ENCODE assay signal across 9 mouse cellular contexts in the genomic region with DNA sequence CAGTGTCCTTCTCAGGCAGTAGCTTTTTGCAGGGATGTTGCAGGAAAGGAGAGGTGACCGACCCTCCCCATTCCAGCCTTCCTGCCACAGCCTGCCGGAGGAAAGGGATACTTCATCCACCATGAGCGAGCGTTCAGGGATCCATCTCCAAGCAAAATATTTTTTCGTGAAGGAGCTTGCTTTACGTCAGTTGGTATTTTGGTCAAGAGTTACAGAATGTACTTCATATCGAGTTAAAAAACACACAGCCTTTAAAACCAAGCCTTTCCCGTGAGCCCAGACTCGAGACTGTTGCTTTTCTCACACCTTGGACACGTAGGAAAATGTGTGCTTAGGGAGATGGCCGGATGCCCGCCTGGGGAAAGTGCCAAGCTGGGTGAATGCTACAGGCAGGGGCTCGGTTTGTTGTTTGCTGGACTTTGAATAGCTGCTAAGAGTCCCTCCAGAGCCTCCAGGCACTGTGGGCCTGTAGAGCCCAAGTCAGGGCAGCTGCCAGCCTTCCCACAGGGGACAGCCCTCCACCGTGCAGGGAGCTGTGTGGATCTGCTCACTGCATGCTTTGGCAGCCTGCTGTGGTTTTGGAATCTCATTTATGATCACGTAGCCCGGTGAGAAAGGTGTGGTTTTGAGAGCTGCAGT. TPM values are rescaled to one million over a fixed set of nuclear protein-coding genes. Genes with fewer than 3 reads are reported as not detected.
DNase-seq lines count a peak whose midpoint lies in the region; ATAC-seq and TF ChIP-seq lines count a peak whose summit lies in the region.
"Had no signal": no experiment of that assay in that cellular context is flagged by ENCODE, and none has a peak within 500 bp of the region (broad histone marks: within the 10 kb centered on the region; RNA-seq: fewer than 3 reads in every experiment).

No protein-coding gene starts in this region.

- H3K4me1 ChIP-seq in ES-Bruce4 (ENCODE audit: control insufficient read depth, insufficient read depth, low read length), result peaks cover 8% of the 10 kb centered on the region
- H3K4me1 ChIP-seq in brown adipose tissue, adult 24 weeks (ENCODE audit: control insufficient read depth, insufficient read depth, insufficient read length, low read length), result peaks cover 19% of the 10 kb centered on the region
- no peaks in the 10 kb centered on the region; the same call in 1 of the 2 replicates for H3K4me1 ChIP-seq in midbrain, embryonic 14.5 days (ENCODE audit: control insufficient read depth, insufficient read depth, low read length)

- peak; percentile 63; the same call in 1 of the 2 replicates for ATAC-seq in midbrain, embryonic 14.5 days (ENCODE audit: low FRiP score, low TSS enrichment)
- no peak for ATAC-seq in megakaryocyte-erythroid progenitor cell, adult 5-6 weeks (replicated peaks; ENCODE audit: low FRiP score, low TSS enrichment, poor library complexity, severe bottlenecking)

- WGBS in midbrain, embryonic 14.5 days, result 71% methylated on average over 16 of the region's 16 CpGs

- no peak for TF ChIP-seq POLR2A in ES-Bruce4 (IDR thresholded peaks at IDR 0.05; ENCODE audit: insufficient read depth, low read length)

- DNase-seq in frontal cortex, postnatal 14 days (ENCODE audit: low spot score in 2 of 2), result peak; percentile 77 to 79
- DNase-seq in heart, postnatal 4 days, result peak; percentile 96
- DNase-seq in layer of hippocampus, postnatal 14 days (ENCODE audit: low spot score in 2 of 2), result peak; percentile 80 to 92
- peak; percentile 71 for DNase-seq in midbrain, embryonic 14.5 days
- peak; percentile 70 for DNase-seq in testis, postnatal 14 days (ENCODE audit: low spot score)

- no peak for TF ChIP-seq CTCF in ES-Bruce4 (IDR thresholded peaks at IDR 0.05; ENCODE audit: low read depth, low read length)

- peak overlapping the region; percentile 18; the same call in 1 of the 2 replicates for H3K27ac ChIP-seq in ES-Bruce4 (ENCODE audit: insufficient read depth, low read length)
- H3K27ac ChIP-seq in brown adipose tissue, adult 24 weeks (replicated peaks; ENCODE audit: low read depth, low read length), result peak overlapping the region; percentile 15; the same call in 1 of the 2 replicates
- peak overlapping the region; percentile 50 for H3K27ac ChIP-seq in midbrain, embryonic 14.5 days (replicated peaks; ENCODE audit: low read depth, low read length)

- no peaks in the 10 kb centered on the region for H3K9me3 ChIP-seq in ES-Bruce4 (replicated peaks; ENCODE audit: control insufficient read depth, insufficient read depth, low read length, poor library complexity, severe bottlenecking)
- no peaks in the 10 kb centered on the region for H3K9me3 ChIP-seq in midbrain, embryonic 14.5 days (ENCODE audit: control insufficient read depth, low read length)

- no peak for TF ChIP-seq EP300 in ES-Bruce4 (IDR thresholded peaks at IDR 0.05; ENCODE audit: insufficient read depth, low read depth, low read length)

- no peak overlapping the region; the same call in 1 of the 2 replicates for H3K9ac ChIP-seq in ES-Bruce4 (ENCODE audit: low read depth, poor library complexity, severe bottlenecking)
- H3K9ac ChIP-seq in midbrain, embryonic 14.5 days (replicated peaks; ENCODE audit: low read length), result no peak overlapping the region

- H3K4me2 ChIP-seq in midbrain, embryonic 14.5 days (ENCODE audit: low read length), result no peak overlapping the region

- H3K4me3 ChIP-seq in ES-Bruce4 (ENCODE audit: low read depth, low read length), result no peak overlapping the region
- no peak overlapping the region for H3K4me3 ChIP-seq in brown adipose tissue, adult 24 weeks (ENCODE audit: insufficient read depth, low read depth, low read length)
- no peak overlapping the region for H3K4me3 ChIP-seq in midbrain, embryonic 14.5 days (replicated peaks; ENCODE audit: low read depth, low read length)
- H3K4me3 ChIP-seq: myocyte had no signal

- H3K36me3 ChIP-seq in ES-Bruce4 (ENCODE audit: control insufficient read depth, insufficient read depth, low read length, poor library complexity, severe bottlenecking), result no peaks in the 10 kb centered on the region
- H3K36me3 ChIP-seq in midbrain, embryonic 14.5 days (ENCODE audit: control insufficient read depth, insufficient read depth, low read length), result no peaks in the 10 kb centered on the region

- no peaks in the 10 kb centered on the region for H3K27me3 ChIP-seq in ES-Bruce4 (ENCODE audit: control insufficient read depth, insufficient read depth, low read length, poor library complexity, severe bottlenecking)
- no peaks in the 10 kb centered on the region for H3K27me3 ChIP-seq in midbrain, embryonic 14.5 days (ENCODE audit: control insufficient read depth, insufficient read depth, low read length)

RNA-seq across cellular contexts. Expression of gene Aldh1l1, which starts 20.6 kb away (rescaled TPM):
- polyA plus RNA-seq in ES-Bruce4 (2011; ENCODE audit: insufficient read depth, insufficient read length, low read depth, missing spikeins), result 5.0 and 5.8 TPM in 2 replicates
- 46.2 and 52.8 TPM in 2 replicates for polyA plus RNA-seq in brown adipose tissue, adult 24 weeks (2012; ENCODE audit: insufficient read depth, insufficient read length, missing spikeins)
- 1 to 10 TPM in 1 of 2 experiments, under 1 TPM in 1; 0.61 to 1.2 TPM for total RNA-seq in heart, postnatal 4 days (2021)
- 10 to 100 TPM; 42.9 to 45.0 TPM for total RNA-seq in layer of hippocampus, postnatal 14 days (2021)
- polyA plus RNA-seq in midbrain, embryonic 14.5 days (2014; fragmentation: Nextera tagmentation; extraction: Ambion mirVana), result 44.5 and 51.9 TPM in 2 replicates
- total RNA-seq in megakaryocyte-erythroid progenitor cell, adult 5-6 weeks (2014; fragmentation: Nextera tagmentation), result 3.2 and 4.1 TPM in 2 replicates
- 4.3 and 5.3 TPM in 2 replicates for total RNA-seq in megakaryocyte-erythroid progenitor cell, adult 5-6 weeks (2017)

RNA-seq across cellular contexts. Expression of gene Klf15, which starts 44.4 kb away (rescaled TPM):
- 4.8 and 7.4 TPM in 2 replicates for polyA plus RNA-seq in ES-Bruce4 (2011; ENCODE audit: insufficient read depth, insufficient read length, low read depth, missing spikeins)
- polyA plus RNA-seq in brown adipose tissue, adult 24 weeks (2012; ENCODE audit: insufficient read depth, insufficient read length, missing spikeins), result 14.5 and 19.8 TPM in 2 replicates
- 10 to 100 TPM in 1 of 2 experiments, 1 to 10 TPM in 1; 9.7 to 11.6 TPM for total RNA-seq in heart, postnatal 4 days (2021)
- total RNA-seq in layer of hippocampus, postnatal 14 days (2021), result 10 to 100 TPM; 25.5 to 28.5 TPM
- 13.9 and 14.2 TPM in 2 replicates for polyA plus RNA-seq in midbrain, embryonic 14.5 days (2014; fragmentation: Nextera tagmentation; extraction: Ambion mirVana)
- total RNA-seq in megakaryocyte-erythroid progenitor cell, adult 5-6 weeks (2014; fragmentation: Nextera tagmentation), result not detected in 2 replicates
- total RNA-seq in megakaryocyte-erythroid progenitor cell, adult 5-6 weeks (2017), result not detected in 2 replicates

Comparison
In these comparisons a context has a peak if more than half of its experiments do, and no peak if none do; other contexts are left out.
1. RNA of gene Aldh1l1, which starts 20.6 kb away (total RNA-seq): 42.9 to 45.0 TPM in layer of hippocampus, postnatal 14 days; 3.2 to 5.3 TPM in megakaryocyte-erythroid progenitor cell, adult 5-6 weeks and 0.61 to 1.2 TPM in heart, postnatal 4 days; every median in the first group is over 4 times any median in the second.
2. RNA of gene Klf15, which starts 44.4 kb away (total RNA-seq): 25.5 to 28.5 TPM in layer of hippocampus, postnatal 14 days and 9.7 to 11.6 TPM in heart, postnatal 4 days; not detected in megakaryocyte-erythroid progenitor cell, adult 5-6 weeks; every median in the first group is over 10 times any median in the second.
3. Peak in every context shown above with its lines, with median percentiles within 50 percentile points of each other: H3K27ac ChIP-seq and DNase-seq.